Mouse (Mus musculus): ENCODE results near the gene Mapkbp1. TPM values are rescaled to one million over a fixed set of nuclear protein-coding genes. Genes with fewer than 3 reads are reported as not detected.
A peak's percentile ranks its signal among the peaks of the same experiment; 100 is the strongest.

Mapkbp1 gene
- polyA plus RNA-seq, 1 experiment from 2014 or later: 2.9 TPM

DNA sequence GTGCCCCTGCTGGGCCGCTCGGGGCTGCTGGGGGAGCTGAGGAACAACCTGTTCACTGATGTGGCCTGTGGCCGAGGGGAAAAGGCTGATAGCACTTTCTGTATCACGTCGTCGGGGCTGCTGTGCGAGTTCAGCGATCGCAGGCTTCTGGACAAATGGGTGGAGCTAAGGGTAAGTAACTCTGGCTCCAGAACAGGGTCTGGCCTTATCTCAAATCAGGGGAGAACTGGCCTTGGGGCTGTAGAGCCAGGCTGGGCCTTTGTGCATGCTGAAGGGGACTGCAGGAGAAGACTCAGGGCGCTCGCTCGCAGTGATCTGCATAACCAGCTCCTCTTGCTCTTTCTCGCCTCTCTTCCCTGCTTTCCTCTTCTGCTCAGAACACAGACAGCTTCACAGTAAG is 40.4 kb downstream of the Mapkbp1 start:
- Histone ChIP-seq H3K9ac (ENCODE audit: low read length) (no peak overlapping the region), H3K27ac (replicated peaks; ENCODE audit: low read depth, low read length) (no peak overlapping the region), H3K27me3 (ENCODE audit: control insufficient read depth, insufficient read depth, low read length) (no peaks in the 10 kb centered on the region), H3K9me3 (ENCODE audit: control insufficient read depth, low read length) (no peaks in the 10 kb centered on the region), H3K4me2 (ENCODE audit: low read depth, severe bottlenecking) (no peak overlapping the region), H3K36me3 (ENCODE audit: control insufficient read depth, insufficient read depth, low read length) (no peaks in the 10 kb centered on the region; the same call in 1 of the 2 replicates), H3K4me3 (ENCODE audit: low read depth, low read length) (no peak overlapping the region), H3K4me1 (ENCODE audit: control insufficient read depth, insufficient read depth, low read length) (no peaks in the 10 kb centered on the region)
- WGBS: 89% methylated on average over 13 of the region's 13 CpGs
- no peak for ATAC-seq (ENCODE audit: insufficient number of reproducible peaks, low FRiP score, low TSS enrichment, low read depth)
- no peak for DNase-seq (ENCODE audit: low spot score)

DNA sequence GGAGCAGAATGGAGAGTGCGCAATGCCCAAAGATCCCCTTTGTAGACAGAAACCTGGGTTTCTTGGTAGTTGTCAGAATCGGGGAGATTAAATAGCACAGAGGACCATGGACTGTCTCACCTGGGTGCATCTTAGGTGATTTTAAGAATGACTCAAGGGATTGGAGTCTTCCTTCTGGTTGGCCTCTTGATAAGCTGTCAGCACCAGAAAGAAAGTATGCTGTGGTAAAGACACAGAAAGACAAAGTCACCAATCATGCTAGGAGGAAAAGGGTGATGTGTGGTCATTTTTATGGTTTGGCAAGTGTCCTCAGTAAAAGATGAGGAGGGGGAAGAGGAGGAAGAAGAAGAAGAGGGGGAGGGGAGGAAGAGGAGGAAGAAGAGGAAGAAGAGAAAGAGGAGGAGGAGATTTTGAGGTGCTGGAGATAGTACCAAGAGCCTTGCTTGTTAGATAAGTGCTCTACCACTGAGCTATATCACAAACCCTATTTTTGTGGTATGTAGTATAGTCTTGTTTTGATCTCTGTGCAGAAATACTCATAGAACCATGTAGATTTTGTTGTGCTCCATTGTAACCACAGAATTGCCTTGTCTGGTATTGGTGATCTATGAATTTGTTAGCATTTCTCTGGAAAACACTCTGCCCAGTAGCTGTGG is 41.5 kb downstream of the Mapkbp1 start:
- 92% methylated on average over 2 of the region's 2 CpGs for WGBS
- H3K27ac ChIP-seq (replicated peaks; ENCODE audit: low read depth, low read length): no peak overlapping the region
- ATAC-seq (ENCODE audit: insufficient number of reproducible peaks, low FRiP score, low TSS enrichment, low read depth) (no peak), DNase-seq (ENCODE audit: low spot score) (no peak)
- no peaks in the 10 kb centered on the region for H3K4me1 ChIP-seq (ENCODE audit: control insufficient read depth, insufficient read depth, low read length)
- H3K9ac ChIP-seq (ENCODE audit: low read length): no peak overlapping the region
- no peak overlapping the region for H3K4me3 ChIP-seq (ENCODE audit: low read depth, low read length)
- H3K36me3 ChIP-seq (ENCODE audit: control insufficient read depth, insufficient read depth, low read length): no peaks in the 10 kb centered on the region; the same call in 1 of the 2 replicates
- H3K27me3 ChIP-seq (ENCODE audit: control insufficient read depth, insufficient read depth, low read length): no peaks in the 10 kb centered on the region
- no peaks in the 10 kb centered on the region for H3K9me3 ChIP-seq (ENCODE audit: control insufficient read depth, low read length)
- no peak overlapping the region for H3K4me2 ChIP-seq (ENCODE audit: low read depth, severe bottlenecking)

DNA sequence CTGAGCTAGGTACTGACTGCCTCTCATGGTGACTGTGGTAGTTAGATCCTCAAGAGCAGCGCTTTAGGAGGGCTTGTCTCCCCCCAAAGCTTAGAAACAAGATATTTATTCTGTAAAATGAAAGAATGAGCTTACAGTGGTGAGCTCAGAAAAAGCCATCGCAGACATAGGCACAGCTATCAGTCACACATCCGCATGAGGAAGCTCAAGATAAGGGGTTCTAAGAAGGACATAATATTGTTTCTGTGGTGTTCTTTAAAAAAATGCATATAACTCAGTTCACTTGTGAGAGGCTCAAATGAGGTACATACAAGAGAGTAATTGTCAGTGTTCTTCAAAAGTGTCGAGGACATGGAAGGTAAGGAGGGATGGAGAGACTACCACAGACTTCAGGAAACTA is 43.4 kb downstream of the Mapkbp1 start:
- DNase-seq (ENCODE audit: low spot score): no peak
- no peaks in the 10 kb centered on the region for H3K9me3 ChIP-seq (ENCODE audit: control insufficient read depth, low read length)
- no peak overlapping the region for H3K9ac ChIP-seq (ENCODE audit: low read length)
- H3K36me3 ChIP-seq (ENCODE audit: control insufficient read depth, insufficient read depth, low read length): no peaks in the 10 kb centered on the region; the same call in 1 of the 2 replicates
- no peak overlapping the region for H3K4me2 ChIP-seq (ENCODE audit: low read depth, severe bottlenecking)
- ATAC-seq (ENCODE audit: insufficient number of reproducible peaks, low FRiP score, low TSS enrichment, low read depth): no peak
- 94% methylated on average over 4 of the region's 4 CpGs for WGBS
- H3K27ac ChIP-seq (replicated peaks; ENCODE audit: low read depth, low read length): no peak overlapping the region
- H3K27me3 ChIP-seq (ENCODE audit: control insufficient read depth, insufficient read depth, low read length): no peaks in the 10 kb centered on the region
- H3K4me1 ChIP-seq (ENCODE audit: control insufficient read depth, insufficient read depth, low read length): no peaks in the 10 kb centered on the region
- H3K4me3 ChIP-seq (ENCODE audit: low read depth, low read length): no peak overlapping the region

DNA sequence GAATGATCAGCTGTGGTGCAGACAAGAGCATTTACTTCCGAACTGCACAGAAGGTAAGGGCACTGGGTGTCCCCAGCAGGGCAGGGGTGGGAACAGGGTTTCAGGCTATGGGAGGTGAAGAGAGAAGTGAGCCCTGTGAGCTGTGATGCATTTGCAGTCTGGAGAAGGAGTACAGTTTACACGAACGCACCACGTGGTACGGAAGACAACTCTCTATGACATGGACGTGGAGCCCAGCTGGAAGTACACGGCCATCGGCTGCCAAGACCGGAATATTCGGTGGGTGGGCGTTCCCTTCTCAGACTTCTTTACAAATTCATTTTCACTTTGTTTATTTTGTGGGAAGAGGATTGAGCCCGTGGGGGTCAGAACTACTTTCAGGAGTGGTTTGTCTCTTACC is 45.1 kb downstream of the Mapkbp1 start:
- no peak for ATAC-seq (ENCODE audit: insufficient number of reproducible peaks, low FRiP score, low TSS enrichment, low read depth)
- Histone ChIP-seq H3K27ac (replicated peaks; ENCODE audit: low read depth, low read length) (no peak overlapping the region), H3K4me2 (ENCODE audit: low read depth, severe bottlenecking) (no peak overlapping the region)

DNA sequence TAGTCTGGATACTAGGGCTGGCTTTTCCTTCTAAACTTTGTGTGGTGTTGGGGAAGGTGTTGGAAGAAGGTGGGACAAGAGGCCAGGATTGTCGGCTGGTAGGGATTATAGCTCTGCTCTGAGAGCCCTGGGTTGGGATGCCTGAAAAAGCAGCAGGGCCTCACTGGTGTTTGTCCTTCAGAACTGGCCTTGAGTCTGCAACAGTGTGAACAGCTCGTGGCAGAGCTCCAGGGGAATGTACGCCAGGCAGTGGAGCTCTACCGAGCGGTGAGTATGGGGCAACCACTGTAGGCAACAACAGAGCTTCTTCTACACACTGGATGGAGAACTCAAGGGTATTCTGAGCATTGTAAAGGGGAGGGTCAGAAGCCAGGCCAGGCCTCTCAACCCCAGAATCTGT is 51.8 kb downstream of the Mapkbp1 start:
- H3K36me3 ChIP-seq (ENCODE audit: control insufficient read depth, insufficient read depth, low read length): peaks cover 7% of the 10 kb centered on the region; the same call in 1 of the 2 replicates
- no peak overlapping the region for H3K4me3 ChIP-seq (ENCODE audit: low read depth, low read length)
- no peaks in the 10 kb centered on the region for H3K4me1 ChIP-seq (ENCODE audit: control insufficient read depth, insufficient read depth, low read length)
- H3K27ac ChIP-seq (replicated peaks; ENCODE audit: low read depth, low read length): no peak overlapping the region
- no peak overlapping the region for H3K9ac ChIP-seq (ENCODE audit: low read length)
- H3K4me2 ChIP-seq (ENCODE audit: low read depth, severe bottlenecking): no peak overlapping the region
- WGBS: 86% methylated on average over 5 of the region's 5 CpGs
- no peaks in the 10 kb centered on the region for H3K9me3 ChIP-seq (ENCODE audit: control insufficient read depth, low read length)
- DNase-seq (ENCODE audit: low spot score): no peak
- ATAC-seq (ENCODE audit: insufficient number of reproducible peaks, low FRiP score, low TSS enrichment, low read depth): no peak
- no peaks in the 10 kb centered on the region for H3K27me3 ChIP-seq (ENCODE audit: control insufficient read depth, insufficient read depth, low read length)

More for the DNA sequence above, 45.1 kb downstream of the Mapkbp1 start:
- H3K27me3 ChIP-seq (ENCODE audit: control insufficient read depth, insufficient read depth, low read length): no peaks in the 10 kb centered on the region
- no peaks in the 10 kb centered on the region for H3K9me3 ChIP-seq (ENCODE audit: control insufficient read depth, low read length)
- H3K4me3 ChIP-seq (ENCODE audit: low read depth, low read length): no peak overlapping the region
- H3K9ac ChIP-seq (ENCODE audit: low read length): no peak overlapping the region
- H3K36me3 ChIP-seq (ENCODE audit: control insufficient read depth, insufficient read depth, low read length): peaks cover 5% of the 10 kb centered on the region
- no peaks in the 10 kb centered on the region for H3K4me1 ChIP-seq (ENCODE audit: control insufficient read depth, insufficient read depth, low read length)
- 93% methylated on average over 12 of the region's 12 CpGs for WGBS
- DNase-seq (ENCODE audit: low spot score): no peak

DNA sequence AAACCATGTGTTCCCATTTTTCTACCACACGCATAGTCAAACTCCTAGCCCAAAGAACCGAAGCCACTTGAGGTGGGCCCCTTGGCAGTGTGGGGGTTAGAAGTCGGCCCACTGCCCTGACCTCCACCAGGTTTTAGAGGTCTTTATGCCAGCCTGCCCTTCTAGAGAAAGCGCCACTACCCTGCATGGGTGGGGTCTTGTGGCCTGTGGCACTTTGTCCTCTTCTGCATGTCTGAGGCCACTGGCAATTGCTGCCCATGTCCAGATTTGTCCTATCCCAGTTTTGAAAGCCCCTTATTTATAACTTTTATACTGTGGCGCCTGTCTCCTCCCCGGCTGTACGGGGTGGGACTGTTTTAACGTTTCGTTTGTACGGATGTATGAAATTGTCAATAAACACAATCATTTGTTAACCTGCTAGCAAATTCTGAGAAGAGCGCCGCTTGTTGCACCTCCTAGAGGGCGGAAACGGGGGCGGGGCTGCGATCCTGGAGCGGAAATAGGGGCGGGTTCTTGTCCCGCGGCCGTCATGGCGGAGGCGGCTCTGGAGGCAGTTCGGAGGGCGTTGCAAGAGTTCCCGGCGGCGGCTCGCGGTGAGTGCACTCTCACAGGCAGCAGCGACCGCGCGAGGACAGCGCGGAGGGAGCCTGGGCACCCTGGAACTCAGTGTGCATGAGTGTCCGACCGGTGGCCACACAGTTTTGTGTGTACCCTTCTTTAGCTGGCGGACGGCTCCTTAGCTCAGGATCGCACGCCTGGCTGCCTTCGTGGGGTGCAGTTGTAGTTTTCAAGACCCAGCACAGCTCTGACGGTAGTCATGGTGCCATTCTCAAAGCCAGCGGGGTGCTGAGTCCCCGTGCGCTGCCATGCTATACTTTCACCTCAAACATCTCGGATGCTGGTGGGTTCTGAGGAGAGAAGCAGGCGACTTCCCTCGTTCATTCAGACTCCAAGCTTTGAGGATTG is 54.8 kb downstream of the Mapkbp1 start, which contains the start of the genes Jmjd7 and Gm28042:
Jmjd7 (plus strand) TSS at position 500 of the 966 bp plus-strand sequence.
Gm28042 (plus strand) TSS at position 510 of the 966 bp plus-strand sequence.
- H3K36me3 ChIP-seq (ENCODE audit: control insufficient read depth, insufficient read depth, low read length): peaks cover 11% of the 10 kb centered on the region
- H3K9me3 ChIP-seq (ENCODE audit: control insufficient read depth, low read length): no peaks in the 10 kb centered on the region
- H3K4me1 ChIP-seq (ENCODE audit: control insufficient read depth, insufficient read depth, low read length): no peaks in the 10 kb centered on the region
- 5% methylated on average over 50 of the region's 50 CpGs for WGBS
- H3K9ac ChIP-seq (ENCODE audit: low read length): peak within 1 kb of the TSS; percentile 64
- ATAC-seq (ENCODE audit: insufficient number of reproducible peaks, low FRiP score, low TSS enrichment, low read depth): peak; percentile 65; the same call in 1 of the 2 replicates
- H3K4me2 ChIP-seq (ENCODE audit: low read depth, severe bottlenecking): peak within 1 kb of the TSS; percentile 75
- H3K27ac ChIP-seq (replicated peaks; ENCODE audit: low read depth, low read length): peak within 1 kb of the TSS; percentile 26; the same call in 1 of the 2 replicates
- DNase-seq (ENCODE audit: low spot score): peak; percentile 94
- no peaks in the 10 kb centered on the region for H3K27me3 ChIP-seq (ENCODE audit: control insufficient read depth, insufficient read depth, low read length)
- H3K4me3 ChIP-seq (ENCODE audit: low read depth, low read length): peak within 1 kb of the TSS; percentile 47

DNA sequence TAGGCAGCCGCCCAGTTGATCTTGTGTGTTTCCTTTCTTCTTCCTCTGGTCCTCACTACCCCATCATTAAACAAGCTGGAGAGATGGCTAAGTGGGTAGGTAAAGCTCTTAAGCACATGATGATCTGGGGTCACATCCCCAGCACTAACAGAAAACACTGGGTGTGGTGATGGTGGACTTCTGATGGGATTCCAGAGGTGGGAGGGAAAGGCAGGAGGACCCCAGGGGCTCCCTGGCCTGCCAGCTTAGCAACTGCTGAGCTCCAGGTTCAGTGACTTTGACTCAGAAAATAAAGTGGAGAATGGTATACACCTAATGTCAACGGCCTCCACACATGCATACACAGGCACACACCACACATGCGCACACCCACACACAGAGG is 55.4 kb downstream of the Mapkbp1 start:
- ATAC-seq (ENCODE audit: insufficient number of reproducible peaks, low FRiP score, low TSS enrichment, low read depth) (no peak), DNase-seq (ENCODE audit: low spot score) (peak; percentile 32)
- Histone ChIP-seq H3K4me2 (ENCODE audit: low read depth, severe bottlenecking) (peak overlapping the region; percentile 75), H3K4me3 (ENCODE audit: low read depth, low read length) (peak overlapping the region; percentile 47), H3K36me3 (ENCODE audit: control insufficient read depth, insufficient read depth, low read length) (peaks cover 9% of the 10 kb centered on the region; the same call in 1 of the 2 replicates), H3K9me3 (ENCODE audit: control insufficient read depth, low read length) (no peaks in the 10 kb centered on the region), H3K27ac (replicated peaks; ENCODE audit: low read depth, low read length) (peak overlapping the region; percentile 1; the same call in 1 of the 2 replicates), H3K4me1 (ENCODE audit: control insufficient read depth, insufficient read depth, low read length) (no peaks in the 10 kb centered on the region), H3K27me3 (ENCODE audit: control insufficient read depth, insufficient read depth, low read length) (no peaks in the 10 kb centered on the region), H3K9ac (ENCODE audit: low read length) (peak overlapping the region; percentile 64)
- 49% methylated on average over 3 of the region's 3 CpGs for WGBS

DNA sequence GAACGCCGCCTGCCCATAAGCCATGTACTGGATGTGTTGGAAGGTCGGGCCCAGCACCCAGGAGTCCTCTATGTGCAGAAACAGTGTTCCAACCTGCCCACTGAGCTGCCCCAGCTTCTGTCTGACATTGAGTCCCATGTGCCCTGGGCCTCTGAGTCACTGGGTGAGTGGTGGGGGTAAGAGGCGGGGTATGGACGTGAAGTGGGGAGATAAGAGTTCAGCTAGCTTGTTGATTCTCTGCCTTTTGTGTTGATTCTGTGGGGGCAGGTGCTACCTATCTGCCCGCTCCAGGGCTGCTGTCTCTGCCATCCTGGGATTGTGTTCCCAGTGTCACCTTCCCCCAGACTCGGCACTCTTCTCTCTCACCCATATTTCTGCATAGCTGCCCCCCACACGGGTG is 57.9 kb downstream of the Mapkbp1 start:
- Histone ChIP-seq H3K9ac (ENCODE audit: low read length) (no peak overlapping the region), H3K27ac (replicated peaks; ENCODE audit: low read depth, low read length) (no peak overlapping the region), H3K4me2 (ENCODE audit: low read depth, severe bottlenecking) (no peak overlapping the region), H3K9me3 (ENCODE audit: control insufficient read depth, low read length) (no peaks in the 10 kb centered on the region), H3K27me3 (ENCODE audit: control insufficient read depth, insufficient read depth, low read length) (no peaks in the 10 kb centered on the region), H3K4me1 (ENCODE audit: control insufficient read depth, insufficient read depth, low read length) (no peaks in the 10 kb centered on the region), H3K36me3 (ENCODE audit: control insufficient read depth, insufficient read depth, low read length) (peaks cover 9% of the 10 kb centered on the region; the same call in 1 of the 2 replicates), H3K4me3 (ENCODE audit: low read depth, low read length) (no peak overlapping the region)
- WGBS: 95% methylated on average over 8 of the region's 8 CpGs
- ATAC-seq (ENCODE audit: insufficient number of reproducible peaks, low FRiP score, low TSS enrichment, low read depth) (no peak), DNase-seq (ENCODE audit: low spot score) (no peak)
